Comparison of ENCODE assay signal across 8 mouse cellular contexts in the genomic region with DNA sequence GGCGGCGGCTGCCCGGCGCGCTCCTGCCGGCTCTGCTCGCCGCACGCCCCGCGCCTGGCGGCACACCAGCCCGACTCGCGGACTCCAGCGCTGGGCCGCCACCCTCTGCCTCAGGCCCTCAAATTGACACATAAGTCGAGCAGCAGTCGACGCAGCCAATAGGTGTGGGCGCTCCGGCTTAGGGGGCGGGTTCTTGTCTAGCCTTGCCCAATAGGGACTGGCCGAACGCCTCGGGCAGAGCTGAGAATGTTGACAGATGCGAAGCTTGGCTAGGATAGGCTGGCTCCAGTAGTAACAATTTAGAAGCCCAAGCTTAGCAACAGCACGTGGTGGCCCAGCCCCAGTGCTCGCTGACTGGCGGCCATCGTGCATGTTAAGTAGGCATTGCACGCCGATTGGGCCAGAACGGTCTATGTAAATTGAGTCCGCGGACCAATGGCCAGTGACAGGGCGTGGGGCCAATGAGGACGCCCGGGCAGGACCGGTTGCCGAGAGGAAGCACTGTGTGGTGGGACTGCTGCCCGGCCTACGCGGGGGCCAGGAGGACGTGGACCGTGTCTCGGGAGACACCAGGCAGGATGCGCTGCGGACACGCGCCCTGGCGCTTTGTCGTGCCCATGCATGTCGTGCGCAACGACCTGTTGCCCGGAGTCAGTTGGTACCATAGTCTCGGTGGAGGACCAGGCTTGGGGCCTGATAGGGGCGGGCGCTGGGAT. TPM values are rescaled to one million over a fixed set of nuclear protein-coding genes. Genes with fewer than 3 reads are reported as not detected.
A peak's percentile ranks its signal among the peaks of the same experiment; 100 is the strongest.
DNase-seq lines count a peak whose midpoint lies in the region; ATAC-seq and TF ChIP-seq lines count a peak whose summit lies in the region.

Gene Mxd4 (minus strand): TSS at position 120 of the 716 bp plus-strand sequence.

- H3K36me3 ChIP-seq in embryonic facial prominence, embryonic 15.5 days: peaks cover 10% of the 10 kb centered on the region
- peaks cover 28% of the 10 kb centered on the region for H3K36me3 ChIP-seq in limb, embryonic 14.5 days (ENCODE audit: control insufficient read depth, insufficient read depth, low read length)
- peaks cover 12% of the 10 kb centered on the region; the same call in 1 of the 2 replicates for H3K36me3 ChIP-seq in midbrain, postnatal 0 days (ENCODE audit: insufficient read depth, low read length)

- peak within 1 kb of the TSS; percentile 77 for H3K4me2 ChIP-seq in embryonic facial prominence, embryonic 15.5 days (replicated peaks)
- H3K4me2 ChIP-seq in limb, embryonic 14.5 days (replicated peaks; ENCODE audit: low read depth, low read length, severe bottlenecking): peak within 1 kb of the TSS; percentile 68
- H3K4me2 ChIP-seq in midbrain, postnatal 0 days (ENCODE audit: low read depth, low read length, poor library complexity, severe bottlenecking): peak within 1 kb of the TSS; percentile 97

- no peaks in the 10 kb centered on the region for H3K9me3 ChIP-seq in embryonic facial prominence, embryonic 15.5 days (replicated peaks)
- no peaks in the 10 kb centered on the region for H3K9me3 ChIP-seq in limb, embryonic 14.5 days (ENCODE audit: control insufficient read depth, low read length)
- no peaks in the 10 kb centered on the region for H3K9me3 ChIP-seq in midbrain, postnatal 0 days (ENCODE audit: low read length)

- peaks cover 7% of the 10 kb centered on the region; the same call in 1 of the 2 replicates for H3K4me1 ChIP-seq in bone marrow, adult 2 months (ENCODE audit: control insufficient read depth, insufficient read depth, low read length)
- peaks cover 55% of the 10 kb centered on the region for H3K4me1 ChIP-seq in embryonic facial prominence, embryonic 15.5 days
- peaks cover 29% of the 10 kb centered on the region for H3K4me1 ChIP-seq in limb, embryonic 14.5 days (ENCODE audit: control insufficient read depth, insufficient read depth, low read length)
- H3K4me1 ChIP-seq in midbrain, postnatal 0 days (ENCODE audit: insufficient read depth, low read length): peaks cover 41% of the 10 kb centered on the region

- TF ChIP-seq CTCF in bone marrow, adult 2 months (IDR thresholded peaks at IDR 0.05; ENCODE audit: control insufficient read depth, insufficient read depth, low read length): peak; percentile 27; the same call in 1 of the 2 replicates
- no peak for TF ChIP-seq CTCF in midbrain, postnatal 0 days (IDR thresholded peaks at IDR 0.05)

- H3K4me3 ChIP-seq in bone marrow, adult 2 months (replicated peaks; ENCODE audit: control insufficient read depth, low read depth, low read length): peak within 1 kb of the TSS; percentile 91
- H3K4me3 ChIP-seq in embryonic facial prominence, embryonic 15.5 days (replicated peaks): peak within 1 kb of the TSS; percentile 97
- H3K4me3 ChIP-seq in limb, embryonic 14.5 days (replicated peaks; ENCODE audit: low read length): peak within 1 kb of the TSS; percentile 96
- peak within 1 kb of the TSS; percentile 93 for H3K4me3 ChIP-seq in midbrain, postnatal 0 days (ENCODE audit: low read depth, low read length)

- peak within 1 kb of the TSS; percentile 80 for H3K9ac ChIP-seq in embryonic facial prominence, embryonic 15.5 days
- H3K9ac ChIP-seq in limb, embryonic 14.5 days (ENCODE audit: low read depth, low read length, severe bottlenecking): peak within 1 kb of the TSS; percentile 83
- H3K9ac ChIP-seq in midbrain, postnatal 0 days (replicated peaks; ENCODE audit: low read length, poor library complexity, severe bottlenecking): peak within 1 kb of the TSS; percentile 91

- WGBS in bone marrow, adult 2 months: under 1% methylated on average over 60 of the region's 60 CpGs
- under 1% methylated on average over 60 of the region's 60 CpGs for WGBS in embryonic facial prominence, embryonic 15.5 days
- WGBS in limb, embryonic 14.5 days: under 1% methylated on average over 59 of the region's 60 CpGs
- under 1% methylated on average over 59 of the region's 60 CpGs for WGBS in midbrain, postnatal 0 days

- H3K27me3 ChIP-seq in embryonic facial prominence, embryonic 15.5 days: no peaks in the 10 kb centered on the region
- no peaks in the 10 kb centered on the region for H3K27me3 ChIP-seq in limb, embryonic 14.5 days (ENCODE audit: control insufficient read depth, insufficient read depth, low read length)
- H3K27me3 ChIP-seq in midbrain, postnatal 0 days (ENCODE audit: insufficient read depth, low read length): no peaks in the 10 kb centered on the region

- ATAC-seq in embryonic facial prominence, embryonic 15.5 days (ENCODE audit: insufficient number of reproducible peaks, low FRiP score, low TSS enrichment, low read depth): peak; percentile 99
- ATAC-seq in limb, embryonic 14.5 days (ENCODE audit: low FRiP score, low read depth): peak; percentile 98
- peak; percentile 98 for ATAC-seq in midbrain, postnatal 0 days (ENCODE audit: low FRiP score)

- peak within 1 kb of the TSS; percentile 91 for H3K27ac ChIP-seq in bone marrow, adult 2 months (ENCODE audit: control insufficient read depth, insufficient read depth, low read depth, low read length, poor library complexity)
- peak within 1 kb of the TSS; percentile 94 for H3K27ac ChIP-seq in embryonic facial prominence, embryonic 15.5 days (replicated peaks)
- peak within 1 kb of the TSS; percentile 92 for H3K27ac ChIP-seq in limb, embryonic 14.5 days (replicated peaks; ENCODE audit: low read depth, low read length)
- peak within 1 kb of the TSS; percentile 91 for H3K27ac ChIP-seq in midbrain, postnatal 0 days (ENCODE audit: low read depth, low read length)

- peak; percentile 100 for DNase-seq in 416B (ENCODE audit: low read depth)
- DNase-seq in heart, adult 8-10 months (ENCODE audit: low spot score): peak; percentile 99
- peak; percentile 100 for DNase-seq in kidney, adult 9 months
- peak; percentile 99 for DNase-seq in limb, embryonic 14.5 days (ENCODE audit: low spot score)
- peak; percentile 100 for DNase-seq in midbrain, postnatal 0 days (ENCODE audit: low spot score)
- peak; percentile 92 to 93 for DNase-seq in spleen, postnatal 14 days (ENCODE audit: low spot score in 2 of 2)

- peak; percentile 99 for TF ChIP-seq POLR2A in bone marrow, adult 2 months (IDR thresholded peaks at IDR 0.05; ENCODE audit: borderline replicate concordance, control insufficient read depth, low read depth, low read length)
- TF ChIP-seq POLR2A in limb, embryonic 14.5 days (IDR thresholded peaks at IDR 0.05; ENCODE audit: borderline replicate concordance, extremely low read depth, insufficient read depth, insufficient read length): peak; percentile 86; the same call in 1 of the 2 replicates

RNA-seq across cellular contexts. Expression of gene Mxd4, which starts in this region (rescaled TPM):
- 21.8 and 51.1 TPM in 2 replicates for polyA plus RNA-seq in bone marrow, adult 2 months (2011; ENCODE audit: insufficient read depth, insufficient read length, low replicate concordance, missing spikeins)
- polyA plus RNA-seq in embryonic facial prominence, embryonic 15.5 days (2015; fragmentation: Nextera tagmentation; extraction: Ambion mirVana): 43.1 and 50.0 TPM in 2 replicates
- total RNA-seq in heart, adult 8-10 months (2022): 10 to 100 TPM; 51.9 to 65.0 (median 59.6) TPM
- 89.7 and 125 TPM in 2 replicates for polyA plus RNA-seq in limb, embryonic 14.5 days (2012; rRNA removed)
- 46.6 and 52.2 TPM in 2 replicates for polyA plus RNA-seq in limb, embryonic 14.5 days (2014; fragmentation: Nextera tagmentation; extraction: Ambion mirVana)
- 87.3 and 90.2 TPM in 2 replicates for total RNA-seq in midbrain, postnatal 0 days (2014; rRNA removed)
- polyA plus RNA-seq in midbrain, postnatal 0 days (2015; fragmentation: Nextera tagmentation; extraction: Ambion mirVana): 16.7 and 18.7 TPM in 2 replicates

Comparison
In these comparisons a context has a peak if more than half of its experiments do, and no peak if none do; other contexts are left out.
1. Peak in every context shown above with its lines: DNase-seq, ATAC-seq, H3K4me3 ChIP-seq and H3K27ac ChIP-seq.